Mouse (Mus musculus): Measurements from ENCODE around the gene Akap13. TPM values are rescaled to one million over a fixed set of nuclear protein-coding genes. Genes with fewer than 3 reads are reported as not detected.
A peak's percentile ranks its signal among the peaks of the same experiment; 100 is the strongest.

Akap13 gene
- polyA plus RNA-seq, 1 experiment from 2014 or later = 21.5 TPM

DNA sequence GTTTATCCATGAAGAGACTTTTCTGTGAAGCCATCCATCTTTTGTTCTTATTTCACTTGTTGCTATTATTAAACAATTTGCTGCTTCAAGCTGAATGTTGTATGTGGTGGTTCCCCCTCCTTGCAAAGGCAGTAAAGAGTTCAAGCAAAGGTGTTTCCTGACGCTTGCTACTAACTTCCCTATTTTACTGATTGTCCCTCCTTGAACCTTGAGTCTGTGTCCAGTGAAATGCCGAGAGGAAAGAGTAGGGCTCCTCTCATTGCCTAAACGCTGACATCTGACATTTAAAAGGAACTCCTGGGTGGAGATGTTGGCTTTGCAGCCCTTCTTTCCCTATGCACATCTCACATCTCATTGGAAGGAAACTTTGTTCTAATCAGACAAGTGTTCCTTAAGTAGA is 183.4 kb downstream of the Akap13 start:
- Histone ChIP-seq H3K4me3 (no peak overlapping the region), H3K36me3 (no peaks in the 10 kb centered on the region), H3K4me1 (replicated peaks) (peaks cover 31% of the 10 kb centered on the region), H3K27ac (replicated peaks) (no peak overlapping the region), H3K9ac (no peak overlapping the region), H3K27me3 (no peaks in the 10 kb centered on the region), H3K4me2 (no peak overlapping the region), H3K9me3 (no peaks in the 10 kb centered on the region)
- no peak for ATAC-seq (ENCODE audit: low read depth)
- WGBS = 46% methylated on average over 3 of the region's 3 CpGs

DNA sequence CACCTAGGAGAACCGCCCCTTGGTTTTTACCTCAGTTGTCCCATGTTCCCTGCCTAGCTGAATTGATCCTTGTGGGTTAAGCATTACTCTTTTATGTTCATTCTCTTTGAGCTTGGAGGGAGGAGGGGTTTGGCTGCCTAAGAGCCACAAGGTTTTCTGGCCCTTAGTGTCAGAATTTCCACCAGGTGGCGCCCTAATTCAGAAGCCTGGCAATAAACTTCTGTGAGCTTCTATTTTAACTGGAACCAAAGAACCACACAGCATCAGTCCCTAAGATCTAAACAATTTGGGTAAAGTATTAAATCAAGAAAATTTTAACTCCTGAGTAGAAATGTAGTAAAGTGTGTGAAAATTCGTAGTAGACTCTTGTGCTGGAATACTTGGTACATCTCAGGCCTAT is 184.2 kb downstream of the Akap13 start:
- no peak overlapping the region for H3K4me2 ChIP-seq
- no peak for ATAC-seq (ENCODE audit: low read depth)
- no peaks in the 10 kb centered on the region for H3K9me3 ChIP-seq
- WGBS = 23% methylated on average over 3 of the region's 3 CpGs
- no peaks in the 10 kb centered on the region for H3K27me3 ChIP-seq
- H3K4me3 ChIP-seq = no peak overlapping the region
- H3K27ac ChIP-seq (replicated peaks) = no peak overlapping the region
- no peaks in the 10 kb centered on the region for H3K36me3 ChIP-seq
- H3K4me1 ChIP-seq (replicated peaks) = peaks cover 34% of the 10 kb centered on the region
- H3K9ac ChIP-seq = no peak overlapping the region

DNA sequence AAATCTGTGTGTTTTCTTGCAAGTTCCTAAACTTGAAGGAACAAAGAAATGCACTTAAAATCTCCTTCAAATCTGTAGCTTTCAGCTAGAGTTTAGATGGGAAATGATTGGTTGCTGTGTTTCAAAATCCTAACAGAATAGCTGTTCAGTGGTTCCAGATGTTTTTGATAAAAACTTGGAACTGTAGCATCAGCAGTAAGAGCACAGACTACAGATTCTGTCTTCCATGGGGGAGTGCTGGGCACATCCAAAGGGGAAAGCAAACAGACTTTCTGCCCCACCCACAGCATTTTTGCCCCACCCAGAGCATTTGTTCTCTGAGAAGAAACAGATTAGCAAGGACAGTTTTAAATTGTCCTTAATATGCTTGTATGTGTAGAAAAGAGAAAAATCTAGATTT is 184.7 kb downstream of the Akap13 start:
- H3K4me2 ChIP-seq = no peak overlapping the region
- no peaks in the 10 kb centered on the region for H3K36me3 ChIP-seq
- no peaks in the 10 kb centered on the region for H3K9me3 ChIP-seq
- H3K9ac ChIP-seq = no peak overlapping the region
- no peaks in the 10 kb centered on the region for H3K27me3 ChIP-seq
- 0 out of 2 replicates have a peak overlapping the region, but pooled peaks have one; percentile 14 for H3K27ac ChIP-seq (replicated peaks)
- H3K4me3 ChIP-seq = no peak overlapping the region
- no peak for ATAC-seq (ENCODE audit: low read depth)
- peaks cover 36% of the 10 kb centered on the region for H3K4me1 ChIP-seq (replicated peaks)

DNA sequence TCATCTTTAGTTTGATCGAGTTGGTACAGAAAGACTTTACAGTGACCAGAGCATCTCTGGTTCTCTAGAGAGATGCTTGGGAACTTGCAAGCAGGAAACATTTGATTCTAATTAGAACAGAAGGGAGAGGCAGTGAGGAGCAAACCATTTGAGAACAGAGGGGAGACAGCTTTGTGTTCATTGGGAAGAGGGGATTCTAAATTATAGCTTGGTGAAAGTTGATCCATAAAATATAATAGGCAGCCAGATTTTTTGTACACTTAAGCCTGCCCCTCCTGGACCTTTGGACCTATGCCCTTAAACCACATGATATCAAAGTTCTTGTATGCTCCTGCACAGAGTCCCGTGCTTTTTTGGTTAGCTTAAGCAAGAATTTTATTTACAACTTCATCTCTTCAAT is 185.3 kb downstream of the Akap13 start:
- Histone ChIP-seq H3K4me2 (no peak overlapping the region), H3K36me3 (no peaks in the 10 kb centered on the region), H3K4me1 (replicated peaks) (peaks cover 37% of the 10 kb centered on the region), H3K4me3 (no peak overlapping the region), H3K9ac (no peak overlapping the region), H3K27me3 (no peaks in the 10 kb centered on the region), H3K27ac (replicated peaks) (no peak overlapping the region), H3K9me3 (no peaks in the 10 kb centered on the region)
- no peak for ATAC-seq (ENCODE audit: low read depth)
- WGBS = 75% methylated on average over 2 of the region's 2 CpGs

DNA sequence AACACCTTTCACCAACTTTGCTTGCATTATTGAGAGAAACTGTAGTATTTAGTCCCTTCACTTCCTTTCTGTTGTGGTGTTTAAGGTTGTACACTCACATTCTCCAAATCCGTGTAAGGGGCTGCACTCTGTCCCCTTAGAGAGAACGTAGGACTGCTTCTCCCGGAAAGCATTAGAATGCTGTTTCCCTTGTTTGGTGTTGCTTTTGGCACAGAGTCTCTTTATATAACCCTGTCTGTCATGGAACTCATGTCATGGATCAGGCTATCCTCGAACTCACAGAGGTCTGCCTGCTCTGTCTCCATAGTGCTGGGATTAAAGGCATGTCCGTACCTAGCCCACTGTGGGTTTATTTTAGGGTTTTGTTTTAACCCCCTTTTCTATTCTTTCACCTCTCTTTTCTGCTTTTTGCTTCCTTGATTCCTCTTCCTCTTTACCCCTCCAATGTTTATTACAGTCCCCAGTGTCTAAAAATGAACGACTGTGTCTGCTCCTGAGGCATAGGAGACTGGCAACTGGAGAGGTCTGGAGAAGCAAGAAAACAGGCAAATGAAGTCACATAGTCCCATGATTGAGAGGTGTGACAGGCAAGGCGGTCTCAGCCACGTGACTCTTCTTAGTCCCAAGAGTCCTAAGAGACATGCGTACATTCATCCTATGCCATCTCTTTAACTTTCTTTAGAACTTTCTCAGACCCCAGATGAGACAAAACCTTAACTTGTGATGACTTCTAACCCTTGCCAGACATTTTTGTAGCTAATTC is 186.3 kb downstream of the Akap13 start:
- Histone ChIP-seq H3K4me3 (no peak overlapping the region), H3K27me3 (no peaks in the 10 kb centered on the region), H3K27ac (replicated peaks) (peak overlapping the region; percentile 64; the same call in 1 of the 2 replicates), H3K36me3 (no peaks in the 10 kb centered on the region), H3K4me1 (replicated peaks) (peaks cover 39% of the 10 kb centered on the region), H3K9me3 (no peaks in the 10 kb centered on the region), H3K9ac (no peak overlapping the region), H3K4me2 (peak overlapping the region; percentile 51)
- 51% methylated on average over 9 of the region's 9 CpGs for WGBS
- ATAC-seq (ENCODE audit: low read depth) = peak; percentile 32; the same call in 1 of the 2 replicates

DNA sequence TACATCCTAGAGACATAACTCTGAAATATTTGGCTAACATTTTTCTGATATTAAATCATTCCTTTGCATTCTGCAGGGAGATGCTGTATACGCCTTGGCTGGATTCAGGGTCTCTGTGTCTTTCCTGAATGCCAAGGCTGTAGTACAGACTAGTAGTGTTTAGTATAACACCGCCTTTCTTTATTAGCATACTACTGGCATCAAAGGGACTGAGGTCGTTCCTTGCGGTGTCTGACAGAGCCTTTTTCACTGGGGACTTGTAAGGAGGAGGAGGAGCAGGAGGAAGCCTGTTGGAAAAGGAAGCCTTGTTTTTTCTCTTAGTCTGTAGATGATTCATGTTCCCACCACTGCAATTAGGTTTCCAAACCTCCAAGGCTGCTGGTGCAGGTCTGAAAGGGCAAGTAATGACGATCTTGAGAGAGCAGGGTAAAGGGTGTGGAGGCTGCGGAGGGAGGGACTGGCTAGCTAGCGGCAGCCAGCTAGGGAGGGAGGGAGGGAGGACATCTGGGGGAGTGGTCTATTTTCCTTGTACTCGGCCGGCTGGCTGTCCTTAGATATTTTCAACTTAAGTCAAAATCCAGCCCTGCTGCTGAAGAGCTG is 186.9 kb downstream of the Akap13 start:
- H3K27ac ChIP-seq (replicated peaks) = peak overlapping the region; percentile 64
- WGBS = under 1% methylated on average over 9 of the region's 9 CpGs
- no peaks in the 10 kb centered on the region for H3K36me3 ChIP-seq
- peaks cover 43% of the 10 kb centered on the region for H3K4me1 ChIP-seq (replicated peaks)
- peak; percentile 83 for ATAC-seq (ENCODE audit: low read depth)
- peak overlapping the region; percentile 51 for H3K4me2 ChIP-seq
- peak overlapping the region; percentile 63 for H3K9ac ChIP-seq
- no peaks in the 10 kb centered on the region for H3K27me3 ChIP-seq
- H3K4me3 ChIP-seq = peak overlapping the region; percentile 28
- no peaks in the 10 kb centered on the region for H3K9me3 ChIP-seq

DNA sequence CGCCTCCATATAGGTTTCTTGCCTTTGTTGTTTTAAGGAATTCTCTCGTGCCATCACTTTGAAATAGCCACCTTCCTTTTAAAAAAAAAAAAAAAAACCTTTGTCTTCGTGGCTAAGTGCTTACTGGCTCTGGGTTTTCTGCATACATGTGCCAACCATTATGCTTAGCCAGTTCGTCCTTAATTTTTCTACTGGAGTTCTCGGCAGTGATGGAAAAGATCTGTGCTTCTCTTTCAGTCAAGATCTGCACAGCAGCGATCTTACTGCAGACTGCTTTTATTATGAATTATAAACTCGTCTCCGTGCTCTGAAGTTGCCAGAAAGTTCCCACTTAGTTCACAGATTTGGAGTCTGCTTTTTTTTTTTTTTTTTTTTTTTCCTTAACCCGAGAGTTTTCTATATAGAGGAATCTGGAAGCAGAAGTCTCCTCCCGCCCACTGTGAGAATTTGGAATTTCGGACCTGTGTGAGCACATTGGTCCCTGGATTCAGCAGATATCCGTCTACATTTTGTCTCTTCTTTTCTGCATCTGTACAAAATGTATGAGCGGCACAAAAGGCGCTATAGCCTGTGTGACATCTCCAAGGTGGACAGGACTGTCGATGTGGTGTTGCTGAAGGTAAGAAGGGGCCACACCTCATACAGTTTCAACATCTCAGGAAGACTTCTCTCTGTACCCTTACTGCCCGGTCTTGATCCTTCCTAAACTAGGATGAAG is 187.7 kb downstream of the Akap13 start:
- peak overlapping the region; percentile 64 for H3K27ac ChIP-seq (replicated peaks)
- peaks cover 43% of the 10 kb centered on the region for H3K4me1 ChIP-seq (replicated peaks)
- H3K4me2 ChIP-seq = peak overlapping the region; percentile 51
- H3K36me3 ChIP-seq = no peaks in the 10 kb centered on the region
- no peaks in the 10 kb centered on the region for H3K9me3 ChIP-seq
- peak overlapping the region; percentile 28 for H3K4me3 ChIP-seq
- WGBS = 42% methylated on average over 16 of the region's 16 CpGs
- ATAC-seq (ENCODE audit: low read depth) = no peak
- H3K27me3 ChIP-seq = no peaks in the 10 kb centered on the region
- H3K9ac ChIP-seq = peak overlapping the region; percentile 63

DNA sequence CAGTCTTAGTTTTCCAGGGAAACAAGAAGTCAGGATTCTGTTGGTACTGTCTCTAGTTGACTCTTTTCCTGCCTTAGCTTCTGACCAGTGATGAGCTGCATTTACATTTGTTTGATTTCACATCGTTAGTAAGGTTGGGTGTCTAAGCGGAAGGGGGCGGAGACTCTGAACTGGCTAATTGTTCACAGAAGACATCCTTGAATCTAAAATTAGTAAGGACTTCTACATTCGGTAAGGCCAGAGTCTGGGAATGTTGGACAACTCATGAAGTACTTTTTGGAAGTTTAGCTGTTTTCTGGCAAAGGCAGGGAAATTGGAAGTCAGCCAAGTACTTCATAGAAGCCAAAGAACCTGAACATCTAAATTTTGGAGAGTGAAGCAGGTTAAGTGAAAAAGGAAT is 188.7 kb downstream of the Akap13 start:
- ATAC-seq (ENCODE audit: low read depth) = no peak
- H3K9ac ChIP-seq = peak overlapping the region; percentile 63; the same call in 1 of the 2 replicates
- H3K9me3 ChIP-seq = no peaks in the 10 kb centered on the region
- H3K27ac ChIP-seq (replicated peaks) = no peak overlapping the region
- no peaks in the 10 kb centered on the region for H3K36me3 ChIP-seq
- H3K27me3 ChIP-seq = no peaks in the 10 kb centered on the region
- WGBS = 56% methylated on average over 4 of the region's 4 CpGs
- H3K4me3 ChIP-seq = peak overlapping the region; percentile 28
- H3K4me2 ChIP-seq = peak overlapping the region; percentile 51
- peaks cover 43% of the 10 kb centered on the region for H3K4me1 ChIP-seq (replicated peaks)

DNA sequence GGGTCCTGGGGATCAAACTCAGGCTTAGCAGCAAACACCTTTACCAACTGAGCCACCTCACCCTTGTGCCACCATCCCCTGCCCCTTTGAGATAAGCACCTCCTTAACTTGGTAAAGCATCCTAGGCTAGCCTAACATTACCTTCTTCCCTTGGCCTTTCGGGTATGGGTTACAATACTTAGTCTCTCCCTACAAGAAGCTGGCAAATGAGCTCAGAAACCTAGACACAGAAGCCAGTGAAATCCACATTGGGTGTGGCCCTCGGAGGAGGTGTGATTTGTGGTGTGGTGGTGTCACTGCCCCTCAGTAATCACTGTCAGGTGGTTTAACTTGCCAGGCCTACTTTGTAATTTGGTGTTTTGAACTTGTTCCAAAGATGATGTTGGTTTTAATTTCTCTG is 189.3 kb downstream of the Akap13 start:
- Histone ChIP-seq H3K9me3 (no peaks in the 10 kb centered on the region), H3K4me1 (replicated peaks) (peaks cover 43% of the 10 kb centered on the region), H3K4me3 (peak overlapping the region; percentile 11; the same call in 1 of the 2 replicates), H3K9ac (no peak overlapping the region), H3K27me3 (no peaks in the 10 kb centered on the region), H3K27ac (replicated peaks) (no peak overlapping the region), H3K36me3 (no peaks in the 10 kb centered on the region), H3K4me2 (peak overlapping the region; percentile 51)
- 85% methylated on average over 2 of the region's 2 CpGs for WGBS
- ATAC-seq (ENCODE audit: low read depth) = no peak

DNA sequence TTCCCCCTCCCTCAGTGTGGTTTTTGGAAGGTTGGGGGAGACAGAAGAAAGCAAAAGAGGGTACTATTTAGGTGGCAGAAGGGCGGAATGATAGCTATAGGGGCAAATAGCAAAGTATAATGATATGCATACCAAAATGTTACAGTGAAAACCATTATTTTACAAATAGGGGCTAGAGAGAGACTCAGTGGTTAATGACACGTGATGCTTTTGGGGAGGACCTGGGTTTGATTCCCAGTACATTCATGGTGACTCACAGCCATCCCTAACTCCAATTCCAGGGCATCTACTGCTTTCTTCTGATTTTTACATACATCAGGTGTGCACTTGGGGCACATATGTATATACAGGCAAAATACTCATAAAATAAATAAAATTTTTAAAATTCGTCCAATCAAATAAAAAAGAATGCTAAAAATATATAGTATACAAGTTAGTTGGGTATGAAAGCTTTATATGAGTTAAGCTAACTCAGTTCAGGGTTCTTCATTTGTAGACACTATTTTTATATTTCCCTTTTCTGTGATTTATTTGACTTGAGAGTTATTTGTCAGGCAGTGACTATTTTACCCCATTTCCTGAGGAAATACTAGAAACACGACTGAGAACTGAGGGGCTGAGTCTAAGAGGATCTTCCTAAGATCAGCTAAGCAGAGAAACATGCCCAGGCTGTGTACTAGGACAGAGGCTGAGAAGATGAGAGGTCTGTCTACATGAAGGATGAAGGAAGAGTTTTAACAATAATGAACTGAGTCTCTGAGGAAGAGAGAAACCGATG is 190.0 kb downstream of the Akap13 start:
- H3K27ac ChIP-seq (replicated peaks) = no peak overlapping the region
- peaks cover 43% of the 10 kb centered on the region for H3K4me1 ChIP-seq (replicated peaks)
- H3K36me3 ChIP-seq = no peaks in the 10 kb centered on the region
- peak overlapping the region; percentile 51; the same call in 1 of the 2 replicates for H3K4me2 ChIP-seq
- no peaks in the 10 kb centered on the region for H3K27me3 ChIP-seq
- H3K9ac ChIP-seq = no peak overlapping the region
- no peaks in the 10 kb centered on the region for H3K9me3 ChIP-seq
- no peak overlapping the region for H3K4me3 ChIP-seq
- ATAC-seq (ENCODE audit: low read depth) = no peak
- WGBS = 78% methylated on average over 5 of the region's 5 CpGs

DNA sequence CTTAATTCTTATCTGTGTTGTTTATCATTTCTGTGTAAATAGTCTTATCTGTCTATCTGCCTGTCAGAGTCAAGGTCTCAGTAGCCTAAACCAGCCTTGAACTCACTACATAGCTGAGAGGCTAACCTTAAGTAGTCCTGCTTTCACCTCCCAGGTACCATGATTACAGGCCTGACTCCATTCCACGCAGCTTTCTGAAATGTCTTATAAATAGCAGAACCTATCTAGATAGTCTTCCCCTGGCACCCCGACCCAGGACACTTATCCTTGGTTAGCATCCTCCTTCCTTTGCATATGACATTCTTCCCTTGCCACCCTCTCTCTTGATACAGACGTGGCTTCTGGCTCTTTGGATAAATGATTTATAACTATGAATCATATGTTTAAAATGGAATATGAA is 192.7 kb downstream of the Akap13 start:
- Histone ChIP-seq H3K36me3 (no peaks in the 10 kb centered on the region), H3K9ac (no peak overlapping the region), H3K27me3 (no peaks in the 10 kb centered on the region), H3K9me3 (no peaks in the 10 kb centered on the region), H3K4me3 (no peak overlapping the region), H3K4me1 (replicated peaks) (peaks cover 21% of the 10 kb centered on the region), H3K27ac (replicated peaks) (no peak overlapping the region), H3K4me2 (no peak overlapping the region)
- 87% methylated on average over 3 of the region's 3 CpGs for WGBS
- ATAC-seq (ENCODE audit: low read depth) = no peak

DNA sequence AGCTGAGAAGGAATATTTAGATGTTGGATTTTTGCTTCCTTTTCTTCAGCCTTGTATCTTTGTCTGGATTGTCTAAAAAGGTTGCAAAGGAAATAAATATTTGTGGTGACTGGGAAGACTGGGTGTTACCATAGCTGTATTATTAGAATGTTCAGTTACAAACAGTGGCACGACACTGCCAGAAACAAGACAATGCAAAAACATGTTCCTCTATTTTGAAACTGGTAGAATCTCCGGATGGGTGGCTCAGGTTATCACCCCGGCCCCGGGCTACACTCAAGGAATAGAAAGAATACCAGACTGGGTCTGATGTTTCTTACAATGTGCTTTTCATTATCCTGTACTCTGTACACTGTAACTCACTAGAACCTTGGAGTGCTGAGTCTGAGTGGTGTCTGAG is 193.6 kb downstream of the Akap13 start:
- ATAC-seq (ENCODE audit: low read depth) = no peak
- 85% methylated on average over 4 of the region's 4 CpGs for WGBS

More for the DNA sequence above, 193.6 kb downstream of the Akap13 start:
- Histone ChIP-seq H3K27ac (replicated peaks) (no peak overlapping the region), H3K9me3 (no peaks in the 10 kb centered on the region), H3K9ac (no peak overlapping the region), H3K4me3 (no peak overlapping the region), H3K4me1 (replicated peaks) (peaks cover 16% of the 10 kb centered on the region), H3K4me2 (no peak overlapping the region), H3K36me3 (no peaks in the 10 kb centered on the region), H3K27me3 (no peaks in the 10 kb centered on the region)
